Mouse (Mus musculus): Measurements from ENCODE around the gene Snx29.
"Not testable (repeated sequence)": the region's sequence is repeated elsewhere in the genome, so short reads cannot be mapped to it uniquely, and the experiment has no call there.

The Snx29 gene

GRCm38 (mm10) chr16:11495923-11496616, 173.4 kb downstream of the Snx29 start:
- DNase-seq (ENCODE audit: low spot score), result no peak

- DNase-seq (ENCODE audit: low spot score), result no peak
Measured at GRCm38 (mm10) chr16:11496721-11497120, 174.0 kb downstream of the Snx29 start.

- no peak for DNase-seq (ENCODE audit: low spot score)
Measured at GRCm38 (mm10) chr16:11500061-11500460, 177.4 kb downstream of the Snx29 start.

GRCm38 (mm10) chr16:11501138-11501537, 178.4 kb downstream of the Snx29 start:
- DNase-seq (ENCODE audit: low spot score), result no peak

- no peak for DNase-seq (ENCODE audit: low spot score)
Measured at GRCm38 (mm10) chr16:11501611-11502010, 178.9 kb downstream of the Snx29 start.

GRCm38 (mm10) chr16:11504666-11505491, 182.2 kb downstream of the Snx29 start:
- no peak for DNase-seq (ENCODE audit: low spot score)

- DNase-seq (ENCODE audit: low spot score), result no peak
Measured at GRCm38 (mm10) chr16:11505492-11506176, 182.9 kb downstream of the Snx29 start.

GRCm38 (mm10) chr16:11507188-11507731, 184.6 kb downstream of the Snx29 start:
- DNase-seq (ENCODE audit: low spot score), result no peak

- DNase-seq (ENCODE audit: low spot score), result no peak
Measured at GRCm38 (mm10) chr16:11508341-11508740, 185.6 kb downstream of the Snx29 start.

GRCm38 (mm10) chr16:11510416-11510815, 187.7 kb downstream of the Snx29 start:
- DNase-seq (ENCODE audit: low spot score), result no peak

GRCm38 (mm10) chr16:11510854-11511253, 188.1 kb downstream of the Snx29 start:
- DNase-seq (ENCODE audit: low spot score), result no peak

GRCm38 (mm10) chr16:11511696-11512095, 189.0 kb downstream of the Snx29 start:
- not testable (repeated sequence) for DNase-seq (ENCODE audit: low spot score)

GRCm38 (mm10) chr16:11516681-11517080, 194.0 kb downstream of the Snx29 start:
- DNase-seq (ENCODE audit: low spot score), result no peak

GRCm38 (mm10) chr16:11517385-11517784, 194.7 kb downstream of the Snx29 start:
- no peak for DNase-seq (ENCODE audit: low spot score)

- DNase-seq (ENCODE audit: low spot score), result no peak
Measured at GRCm38 (mm10) chr16:11518803-11519498, 196.2 kb downstream of the Snx29 start.

GRCm38 (mm10) chr16:11526104-11526786, 203.5 kb downstream of the Snx29 start:
- no peak for DNase-seq (ENCODE audit: low spot score)

GRCm38 (mm10) chr16:11526996-11527395, 204.3 kb downstream of the Snx29 start:
- DNase-seq (ENCODE audit: low spot score), result no peak

GRCm38 (mm10) chr16:11530466-11531194, 207.9 kb downstream of the Snx29 start:
- no peak for DNase-seq (ENCODE audit: low spot score)

GRCm38 (mm10) chr16:11531441-11531840, 208.7 kb downstream of the Snx29 start:
- DNase-seq (ENCODE audit: low spot score), result no peak

- DNase-seq (ENCODE audit: low spot score), result peak; percentile 15
Measured at GRCm38 (mm10) chr16:11532592-11532991, 209.9 kb downstream of the Snx29 start.

- no peak for DNase-seq (ENCODE audit: low spot score)
Measured at GRCm38 (mm10) chr16:11533441-11533840, 210.7 kb downstream of the Snx29 start.

All from layer of hippocampus, adult 9-10 months (tissue).